Mouse (Mus musculus) G1E (cell line): ENCODE results near the gene Rasal3.

Source experiments
- CTCF ChIP-seq: IDR thresholded peaks from 2 replicates; pipeline ENCODE4 v1.5.1; 2012; ENCODE audit warnings: low read depth, low read length, inconsistent platforms, mixed read lengths
- GATA1 ChIP-seq: IDR thresholded peaks from 2 replicates; pipeline ENCODE4 v1.6.1; 2012; ENCODE audit warnings: borderline replicate concordance, low read length, inconsistent platforms, mixed read lengths
- GATA2 ChIP-seq: IDR thresholded peaks from 2 replicates; pipeline ENCODE4 v1.6.1; 2012; ENCODE audit warnings: low read depth, low read length, inconsistent platforms, borderline replicate concordance
- POLR2AphosphoS5 ChIP-seq: IDR thresholded peaks from 2 replicates; pipeline ENCODE4 v1.6.1; 2012; ENCODE audit warnings: low read depth, low read length, inconsistent platforms; ENCODE audit not compliant: insufficient replicate concordance
- TAL1 ChIP-seq: conservative IDR thresholded peaks from 2 replicates; pipeline ENCODE4 v1.6.1; 2012; ENCODE audit warnings: low read depth, low read length, inconsistent platforms, mixed read lengths

DNA sequence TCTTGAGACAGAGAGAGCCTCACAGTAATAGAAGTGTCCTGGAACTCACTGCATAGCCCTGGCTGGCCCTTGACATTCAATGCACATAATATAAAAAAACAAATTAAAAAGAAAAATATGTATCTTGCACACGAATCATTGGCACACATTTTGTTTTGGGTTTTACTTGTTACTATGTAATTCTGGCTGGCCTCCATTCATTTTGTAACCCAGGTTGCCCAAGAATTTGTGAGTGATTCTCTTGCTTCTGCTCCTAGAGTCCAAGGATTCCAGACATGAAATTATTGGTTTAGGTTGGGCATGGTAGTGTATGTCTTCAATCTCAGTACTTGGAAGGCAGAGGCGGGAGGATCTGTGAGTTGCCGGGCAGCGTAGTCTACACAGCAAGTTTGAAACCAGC is 33.7 kb upstream of the Rasal3 start:
- TF ChIP-seq CTCF (no peak), GATA2 (no peak), GATA1 (no peak), TAL1 (no peak), POLR2AphosphoS5 (no peak)
